Mouse (Mus musculus): ENCODE measurements around the gene Gm10134.

GRCm38 (mm10) chr2:28546560-28546959, 40.7 kb downstream of the Gm10134 start:
- no peak for TF ChIP-seq CTCF (IDR thresholded peaks at IDR 0.05; ENCODE audit: low read depth)
- TF ChIP-seq EP300 (IDR thresholded peaks at IDR 0.05; ENCODE audit: low read depth), result no peak
